Mouse (Mus musculus) megakaryocyte-erythroid progenitor cell, adult 5 weeks (primary cell): Measurements from ENCODE around the gene Exosc9. TPM values are rescaled to one million over a fixed set of nuclear protein-coding genes. Genes with fewer than 3 reads are reported as not detected.

Source experiments
- polyA plus RNA-seq: library from polyadenylated mRNA; stranded (reverse); fragments of >175 nt; gene quantifications from 2 replicates; pipeline ENCODE4 v1.2.3, GENCODE M21; 2012

The Exosc9 gene
- polyA plus RNA-seq, result 4.9 and 5.3 TPM in 2 replicates

DNA sequence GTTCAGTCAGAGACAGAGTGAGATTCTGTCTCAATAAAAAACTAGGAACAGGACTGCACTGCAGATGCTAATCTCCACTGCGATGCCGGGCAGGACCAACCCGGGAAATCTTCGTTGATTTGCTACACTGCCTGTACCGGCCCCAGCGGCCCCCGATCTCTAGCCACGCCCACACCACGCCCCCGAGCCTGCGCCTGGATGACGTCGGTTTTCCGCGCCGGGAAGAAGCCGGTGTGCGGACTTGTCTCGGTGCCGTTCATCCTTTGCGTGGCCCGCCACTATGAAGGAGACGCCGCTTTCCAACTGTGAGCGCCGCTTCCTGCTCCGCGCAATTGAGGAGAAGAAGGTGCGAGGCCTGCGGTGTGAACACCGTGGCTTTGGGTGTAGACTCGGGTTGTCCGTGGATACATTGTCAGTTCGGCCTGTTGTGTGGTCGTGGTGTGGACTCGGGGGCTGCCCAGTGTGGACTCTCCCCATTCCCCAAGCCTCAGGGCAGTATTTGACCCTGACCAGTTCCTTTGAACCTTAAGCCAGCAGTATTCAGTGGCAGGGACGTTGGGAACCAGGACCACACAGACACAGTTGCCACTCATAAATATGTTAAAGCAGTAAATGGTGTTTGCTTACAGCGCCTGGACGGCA lies at the start of gene Exosc9:
TSS of gene Exosc9 (plus strand) at position 201 of the 642 bp plus-strand sequence.

DNA sequence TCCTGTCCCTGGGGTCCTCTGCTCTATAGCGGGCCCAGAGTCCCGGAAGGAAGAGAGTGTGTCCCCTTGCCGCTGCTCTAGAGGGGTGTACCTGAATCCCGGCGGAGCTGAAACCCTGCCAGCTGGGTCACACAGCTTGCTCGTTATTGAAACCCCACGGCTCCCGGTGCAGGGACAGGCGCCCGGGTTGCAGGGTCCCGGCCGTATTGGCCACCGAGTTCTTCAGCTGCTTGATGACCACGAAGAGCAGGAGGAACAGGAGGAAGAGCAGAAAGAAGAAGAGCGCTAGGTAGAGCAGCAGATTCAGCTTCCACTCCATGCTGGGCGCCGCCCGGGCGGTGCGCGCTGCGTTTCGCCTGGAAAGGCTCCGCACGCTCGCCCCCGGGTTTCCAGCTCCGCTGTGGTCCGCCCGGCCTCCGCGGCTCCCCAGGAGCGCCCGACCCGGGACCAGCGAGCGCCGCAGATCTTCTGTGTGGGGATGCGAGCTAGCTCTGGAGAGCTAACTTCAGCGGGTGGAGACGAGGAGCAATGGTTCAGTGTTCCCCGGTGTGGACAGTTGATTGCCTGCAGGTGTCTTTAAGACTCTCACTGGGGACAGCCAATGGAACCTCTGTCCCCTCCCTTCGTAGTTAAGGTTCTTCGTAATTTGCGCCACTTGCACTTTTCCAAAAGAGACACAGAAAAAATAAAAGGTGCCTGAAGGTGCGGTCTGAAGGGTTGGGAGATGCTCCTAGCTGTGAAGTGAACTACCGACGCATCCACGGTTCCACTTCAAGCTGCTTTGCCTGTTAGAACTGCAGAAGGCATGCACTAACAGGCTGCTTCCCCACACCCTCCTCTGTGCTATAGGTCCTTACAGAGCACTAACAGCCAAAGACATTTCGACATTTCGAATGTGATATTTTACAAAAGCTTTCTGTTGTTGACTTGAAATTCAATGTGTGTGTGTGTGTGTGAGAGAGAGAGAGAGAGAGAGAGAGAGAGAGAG lies 31.0 kb upstream of the Exosc9 start, which contains the start of gene Gm11549:
TSS of gene Gm11549 (minus strand) at position 741 of the 988 bp plus-strand sequence.

DNA sequence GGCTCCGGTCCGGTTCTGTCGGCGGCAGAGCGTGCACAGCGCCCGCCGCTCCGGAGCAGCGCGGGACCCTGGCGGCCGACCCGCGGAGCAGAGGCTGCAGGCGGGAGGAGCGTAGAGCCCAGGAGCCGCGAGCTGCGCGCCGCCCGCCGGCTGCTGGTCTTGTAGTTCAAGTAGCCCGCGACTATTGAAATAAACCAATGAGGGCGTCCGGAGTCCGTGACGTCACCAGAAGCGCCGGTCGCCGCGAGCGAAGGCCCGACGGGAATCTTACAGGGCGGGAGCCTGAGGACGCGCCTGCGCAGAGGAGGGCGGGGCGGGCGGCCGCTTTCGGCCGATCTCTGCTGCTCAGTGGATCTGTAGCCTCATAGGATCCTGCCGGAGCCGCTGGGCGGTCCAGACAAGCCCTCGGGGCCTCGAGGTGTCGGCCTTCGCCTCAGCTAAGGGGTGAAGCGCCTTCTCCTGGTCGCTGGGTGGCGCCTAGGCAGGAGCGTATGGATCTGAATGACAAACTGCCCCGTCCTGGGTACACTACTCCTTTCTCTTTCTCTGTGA lies 19.5 kb downstream of the Exosc9 start, which contains the start of gene Ccna2:
TSS of gene Ccna2 (minus strand) at position 324 of the 552 bp plus-strand sequence.

DNA sequence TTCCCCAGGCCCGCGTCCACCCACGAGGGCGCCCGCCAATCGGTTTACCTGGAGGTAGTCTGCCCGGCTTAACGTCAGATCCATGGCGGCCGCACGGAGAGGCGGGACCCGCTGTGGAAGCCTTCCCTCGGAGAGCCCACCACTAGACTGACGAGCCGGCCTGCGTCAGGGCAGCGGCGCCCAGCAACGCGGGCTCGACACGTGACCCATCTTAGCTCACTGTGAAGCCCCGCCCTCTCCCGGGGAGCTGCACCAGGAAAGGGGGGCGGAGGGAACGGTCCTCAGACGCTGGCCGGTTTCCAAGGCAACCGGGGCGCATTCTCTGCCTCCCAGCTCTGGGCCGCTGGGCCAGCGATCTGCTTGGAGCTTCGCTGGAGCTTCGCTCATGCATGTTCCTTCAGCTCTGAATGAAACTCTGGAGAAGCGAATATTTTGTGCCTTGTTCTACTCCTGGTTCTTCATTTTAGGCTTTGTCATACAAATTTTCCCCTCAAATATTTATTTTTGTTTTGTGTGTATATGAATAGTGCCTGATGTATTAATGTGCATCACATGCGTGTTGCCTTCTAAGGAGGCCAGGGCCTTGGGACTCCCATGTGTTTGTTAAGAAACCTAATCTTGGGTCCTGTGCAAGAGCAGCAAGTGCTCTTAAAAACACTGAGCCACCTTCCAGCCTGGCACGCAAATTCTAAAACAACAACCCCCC lies 60.9 kb downstream of the Exosc9 start, which contains the start of gene Bbs7:
TSS of gene Bbs7 (minus strand) at position 276 of the 706 bp plus-strand sequence.

Other genes starting within 250 kb of the Exosc9 start
- gene Anxa5, start 76.7 kb upstream of the Exosc9 start, polyA plus RNA-seq, result 110 and 122 TPM in 2 replicates
- not detected in 2 replicates for gene 1810062G17Rik, start 76.7 kb upstream of the Exosc9 start, polyA plus RNA-seq
- not detected in 2 replicates for gene Gm11549, start 30.8 kb upstream of the Exosc9 start, polyA plus RNA-seq
- 86.1 and 98.3 TPM in 2 replicates for gene Ccna2, start 19.5 kb downstream of the Exosc9 start, polyA plus RNA-seq
- 1.4 TPM in 2 replicates for gene Bbs7, start 60.9 kb downstream of the Exosc9 start, polyA plus RNA-seq
- gene Trpc3, start 137.6 kb downstream of the Exosc9 start, polyA plus RNA-seq, result 0.03 TPM in 1 of 2 replicates, not detected in the other